Mouse (Mus musculus) spleen, postnatal 14 days (tissue): ENCODE measurements around the gene D630036H23Rik.
A peak's percentile ranks its signal among the peaks of the same experiment; 100 is the strongest.
"Not testable (repeated sequence)": the region's sequence is repeated elsewhere in the genome, so short reads cannot be mapped to it uniquely, and the experiment has no call there.

Source experiments
- DNase-seq, 2 experiments: peaks; one replicate each; pipeline ENCODE4 v3.0.0; 2021 to 2022; ENCODE audit warnings: low spot score in 2 of 2

D630036H23Rik gene

GRCm38 (mm10) chr12:36381441-36382340 lies at the start of gene D630036H23Rik, which contains the start of gene Ispd:
Gene D630036H23Rik, minus strand, starts transcription at chr12:36382181.
Gene Ispd, plus strand, starts transcription at chr12:36381450.
- peak; percentile 45 to 55 for DNase-seq

GRCm38 (mm10) chr12:36426163-36427045 lies 44.4 kb upstream of the D630036H23Rik start:
- no peak for DNase-seq

GRCm38 (mm10) chr12:36425258-36425657 lies 43.3 kb upstream of the D630036H23Rik start:
- no peak for DNase-seq

- no peak for DNase-seq
Measured at GRCm38 (mm10) chr12:36423677-36424076, 41.7 kb upstream of the D630036H23Rik start.

- DNase-seq, result no peak
Measured at GRCm38 (mm10) chr12:36395115-36395514, 13.1 kb upstream of the D630036H23Rik start.

GRCm38 (mm10) chr12:36386991-36387390 lies 5.0 kb upstream of the D630036H23Rik start:
- DNase-seq, result no peak

GRCm38 (mm10) chr12:36385386-36385785 lies 3.4 kb upstream of the D630036H23Rik start:
- no peak for DNase-seq

- no peak for DNase-seq
Measured at GRCm38 (mm10) chr12:36380806-36381205, 1.2 kb downstream of the D630036H23Rik start.

- no peak for DNase-seq
Measured at GRCm38 (mm10) chr12:36380254-36380653, 1.7 kb downstream of the D630036H23Rik start.

- DNase-seq, result not testable (repeated sequence)
Measured at GRCm38 (mm10) chr12:36376391-36376790, 5.6 kb downstream of the D630036H23Rik start.

- DNase-seq, result no peak
Measured at GRCm38 (mm10) chr12:36373237-36373998, 8.6 kb downstream of the D630036H23Rik start.

GRCm38 (mm10) chr12:36364013-36364412 lies 18.0 kb downstream of the D630036H23Rik start:
- no peak for DNase-seq

- no peak for DNase-seq
Measured at GRCm38 (mm10) chr12:36360693-36361092, 21.3 kb downstream of the D630036H23Rik start.

- no peak for DNase-seq
Measured at GRCm38 (mm10) chr12:36360064-36360463, 21.9 kb downstream of the D630036H23Rik start.

GRCm38 (mm10) chr12:36344131-36344530 lies 37.9 kb downstream of the D630036H23Rik start:
- no peak for DNase-seq

- DNase-seq, result no peak
Measured at GRCm38 (mm10) chr12:36333837-36334281, 48.1 kb downstream of the D630036H23Rik start.

GRCm38 (mm10) chr12:36332676-36333075 lies 49.3 kb downstream of the D630036H23Rik start:
- DNase-seq, result no peak
